Mouse (Mus musculus): Measurements from ENCODE around the gene Daam1. TPM values are rescaled to one million over a fixed set of nuclear protein-coding genes. Genes with fewer than 3 reads are reported as not detected.

The Daam1 gene
- 25.0 and 27.4 TPM in 2 replicates for polyA plus RNA-seq (2015; fragmentation: Nextera tagmentation; extraction: Ambion mirVana)

GRCm38 (mm10) chr12:71830607-71831257 is at the start of gene Daam1:
TSS of gene Daam1 (plus strand) at chr12:71831078.
- WGBS, result 1% methylated on average over 35 of the region's 35 CpGs
- peak within 1 kb of the TSS; percentile 98 for H3K27ac ChIP-seq
- H3K27me3 ChIP-seq, result peaks cover 4% of the 10 kb centered on the region; the same call in 1 of the 2 replicates
- ATAC-seq (ENCODE audit: low FRiP score), result peak; percentile 100
- peak within 1 kb of the TSS; percentile 83 for H3K4me3 ChIP-seq
- H3K4me2 ChIP-seq, result peak within 1 kb of the TSS; percentile 64
- peaks cover 31% of the 10 kb centered on the region for H3K4me1 ChIP-seq (replicated peaks)
- H3K9ac ChIP-seq, result peak within 1 kb of the TSS; percentile 98
- no peaks in the 10 kb centered on the region for H3K9me3 ChIP-seq
- H3K36me3 ChIP-seq, result no peaks in the 10 kb centered on the region

DNA sequence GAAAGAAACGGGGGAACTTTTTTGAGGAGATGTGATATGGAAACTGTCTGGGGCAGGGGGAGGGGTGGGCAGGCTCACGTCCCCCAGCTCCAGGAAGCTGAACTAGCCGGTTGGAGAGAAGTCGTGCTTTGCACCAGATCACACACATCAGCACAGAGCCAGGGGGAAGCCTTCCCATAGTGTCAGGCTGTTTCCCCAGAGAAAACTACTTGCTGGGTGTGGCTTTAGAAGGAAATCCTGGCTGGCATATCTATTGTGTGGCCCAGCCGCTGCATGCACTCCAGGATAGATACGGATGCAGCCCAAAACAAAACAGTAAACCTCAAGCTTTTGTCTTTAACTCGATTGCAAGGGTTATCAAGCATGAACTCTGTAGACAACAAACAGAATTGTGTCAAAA is 49.7 kb upstream of the Daam1 start:
- no peaks in the 10 kb centered on the region for H3K27me3 ChIP-seq
- H3K4me3 ChIP-seq, result no peak overlapping the region
- no peaks in the 10 kb centered on the region for H3K36me3 ChIP-seq
- H3K4me2 ChIP-seq, result no peak overlapping the region
- H3K27ac ChIP-seq, result no peak overlapping the region
- H3K9me3 ChIP-seq, result no peaks in the 10 kb centered on the region
- WGBS, result 64% methylated on average over 7 of the region's 7 CpGs
- no peak for ATAC-seq (ENCODE audit: low FRiP score)
- H3K4me1 ChIP-seq (replicated peaks), result peaks cover 8% of the 10 kb centered on the region
- H3K9ac ChIP-seq, result no peak overlapping the region

- no peak for ATAC-seq (ENCODE audit: low FRiP score)
- no peak overlapping the region for H3K9ac ChIP-seq
Observed at GRCm38 (mm10) chr12:71783970-71784369, 46.9 kb upstream of the Daam1 start.

GRCm38 (mm10) chr12:71784666-71785255 is 46.1 kb upstream of the Daam1 start:
- Histone ChIP-seq H3K4me2 (no peak overlapping the region), H3K4me1 (replicated peaks) (no peaks in the 10 kb centered on the region), H3K36me3 (no peaks in the 10 kb centered on the region), H3K27ac (no peak overlapping the region), H3K4me3 (no peak overlapping the region), H3K9me3 (no peaks in the 10 kb centered on the region), H3K27me3 (no peaks in the 10 kb centered on the region), H3K9ac (no peak overlapping the region)
- ATAC-seq (ENCODE audit: low FRiP score), result no peak
- WGBS, result 47% methylated on average over 11 of the region's 11 CpGs

More at GRCm38 (mm10) chr12:71783970-71784369, 46.9 kb upstream of the Daam1 start:
- Histone ChIP-seq H3K27ac (no peak overlapping the region), H3K4me3 (no peak overlapping the region), H3K27me3 (no peaks in the 10 kb centered on the region), H3K4me1 (replicated peaks) (no peaks in the 10 kb centered on the region), H3K9me3 (no peaks in the 10 kb centered on the region), H3K4me2 (no peak overlapping the region), H3K36me3 (no peaks in the 10 kb centered on the region)
- WGBS, result 78% methylated on average over 3 of the region's 3 CpGs

DNA sequence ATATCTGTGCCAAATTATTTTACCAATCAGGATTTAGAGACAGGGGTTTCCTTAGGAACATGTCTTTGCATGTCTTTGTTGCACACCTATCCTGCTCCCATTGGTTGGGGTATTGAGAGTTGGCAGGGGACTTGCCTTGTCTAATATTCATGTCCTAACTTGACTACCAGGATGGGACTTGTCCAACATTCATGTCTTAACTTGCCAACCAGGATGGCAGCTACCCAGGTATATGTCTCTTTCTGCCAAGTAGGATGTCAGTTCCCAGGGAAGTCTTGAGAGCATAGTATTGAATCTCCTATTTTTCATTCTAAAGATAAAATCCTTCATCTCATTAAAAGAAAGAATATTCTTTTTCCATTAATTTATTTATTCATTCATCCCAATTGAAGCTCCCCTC is 44.4 kb upstream of the Daam1 start:
- H3K27ac ChIP-seq, result no peak overlapping the region
- H3K9me3 ChIP-seq, result no peaks in the 10 kb centered on the region
- no peak overlapping the region for H3K9ac ChIP-seq
- no peaks in the 10 kb centered on the region for H3K36me3 ChIP-seq
- no peaks in the 10 kb centered on the region for H3K4me1 ChIP-seq (replicated peaks)
- ATAC-seq (ENCODE audit: low FRiP score), result no peak
- no peaks in the 10 kb centered on the region for H3K27me3 ChIP-seq
- H3K4me3 ChIP-seq, result no peak overlapping the region
- no peak overlapping the region for H3K4me2 ChIP-seq

DNA sequence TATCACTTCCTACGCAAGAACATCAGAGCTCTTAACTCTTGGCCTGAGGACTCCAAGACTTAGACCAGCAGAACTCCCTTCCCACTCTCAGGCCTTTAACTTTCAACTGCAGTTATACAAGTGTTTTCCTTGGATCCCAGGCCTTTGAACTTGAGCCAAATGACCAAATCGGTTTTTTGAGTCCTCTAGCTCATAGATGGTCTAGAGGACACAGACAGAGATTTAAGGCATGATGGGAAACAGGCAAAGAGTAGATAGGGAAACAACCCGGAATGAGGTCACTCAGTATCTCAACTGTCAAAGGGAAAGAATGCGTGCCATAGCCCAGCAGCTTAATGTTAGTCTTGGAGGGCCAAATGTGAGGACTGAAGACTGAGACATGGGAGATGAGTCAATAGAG is 42.1 kb upstream of the Daam1 start:
- WGBS, result 90% methylated on average over 4 of the region's 4 CpGs
- Histone ChIP-seq H3K9me3 (no peaks in the 10 kb centered on the region), H3K36me3 (no peaks in the 10 kb centered on the region), H3K27me3 (no peaks in the 10 kb centered on the region), H3K4me1 (replicated peaks) (no peaks in the 10 kb centered on the region), H3K9ac (no peak overlapping the region), H3K4me3 (no peak overlapping the region), H3K4me2 (no peak overlapping the region), H3K27ac (no peak overlapping the region)
- ATAC-seq (ENCODE audit: low FRiP score), result no peak

DNA sequence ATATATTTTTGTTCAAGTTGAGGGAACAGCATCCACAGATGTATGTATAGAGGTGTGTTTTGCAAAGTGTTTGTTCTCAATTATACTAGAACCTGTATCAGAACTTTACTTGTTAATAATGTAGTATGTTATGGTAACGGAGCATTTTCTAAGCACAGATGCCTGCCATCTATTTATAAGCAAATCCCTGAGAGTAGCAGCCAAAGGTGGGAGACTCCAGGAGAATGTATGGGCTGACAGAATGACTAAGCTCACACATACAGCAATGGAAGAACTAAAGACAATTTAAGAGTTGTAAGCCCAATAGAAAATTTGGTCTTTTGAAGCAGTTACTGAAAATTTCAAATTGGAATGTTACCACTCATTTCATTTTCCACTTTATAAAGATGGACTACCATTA is 40.3 kb upstream of the Daam1 start:
- Histone ChIP-seq H3K4me1 (replicated peaks) (no peaks in the 10 kb centered on the region), H3K27me3 (no peaks in the 10 kb centered on the region), H3K4me3 (no peak overlapping the region), H3K9me3 (no peaks in the 10 kb centered on the region), H3K9ac (no peak overlapping the region), H3K4me2 (no peak overlapping the region), H3K36me3 (no peaks in the 10 kb centered on the region), H3K27ac (no peak overlapping the region)
- 93% methylated on average over 1 of the region's 1 CpGs for WGBS
- ATAC-seq (ENCODE audit: low FRiP score), result no peak

DNA sequence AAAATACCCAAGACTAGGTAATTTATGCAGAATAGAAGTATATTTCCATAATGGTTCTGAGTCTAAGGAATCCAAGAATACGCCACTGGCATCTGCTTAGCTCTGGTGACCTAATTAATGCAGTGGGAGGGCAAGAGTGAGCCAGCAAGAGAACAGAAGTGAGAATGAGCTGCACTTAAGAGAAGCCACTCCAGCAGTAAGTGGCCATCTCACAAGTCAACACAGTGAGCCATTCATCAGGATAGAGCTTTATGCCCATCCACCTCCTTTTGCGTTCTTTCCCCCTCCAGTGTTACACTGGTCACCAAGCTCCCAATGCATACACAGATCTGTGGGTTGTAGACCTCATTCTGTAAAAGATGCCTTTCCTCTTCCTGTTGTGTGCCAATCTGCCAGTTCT is 37.8 kb upstream of the Daam1 start:
- H3K9me3 ChIP-seq, result no peaks in the 10 kb centered on the region
- H3K27me3 ChIP-seq, result no peaks in the 10 kb centered on the region
- no peaks in the 10 kb centered on the region for H3K36me3 ChIP-seq
- no peak overlapping the region for H3K27ac ChIP-seq
- no peak for ATAC-seq (ENCODE audit: low FRiP score)
- no peak overlapping the region for H3K4me2 ChIP-seq
- WGBS, result 87% methylated on average over 2 of the region's 2 CpGs
- peaks cover 8% of the 10 kb centered on the region for H3K4me1 ChIP-seq (replicated peaks)
- no peak overlapping the region for H3K4me3 ChIP-seq
- no peak overlapping the region for H3K9ac ChIP-seq

DNA sequence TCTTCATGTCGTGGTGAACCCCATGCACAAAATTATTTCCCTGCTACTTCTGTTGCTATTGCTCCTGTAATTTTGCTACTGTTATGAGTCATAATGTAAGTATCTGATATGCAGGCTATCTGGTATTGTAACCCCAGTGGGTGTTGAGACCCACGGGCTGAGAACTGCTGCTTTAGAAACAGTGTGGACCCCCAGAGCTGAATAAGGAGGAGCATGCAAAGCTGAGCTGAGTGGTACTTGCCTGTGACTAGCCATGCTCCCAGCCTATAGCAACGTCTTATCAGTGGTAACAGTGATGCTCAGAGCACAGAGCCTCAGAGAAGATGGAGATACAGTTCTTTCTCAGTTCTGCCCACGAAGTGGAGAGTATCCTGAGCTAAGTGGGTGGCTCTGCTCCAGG is 35.3 kb upstream of the Daam1 start:
- H3K27ac ChIP-seq, result no peak overlapping the region
- H3K27me3 ChIP-seq, result no peaks in the 10 kb centered on the region
- peaks cover 8% of the 10 kb centered on the region for H3K4me1 ChIP-seq (replicated peaks)
- 68% methylated on average over 4 of the region's 4 CpGs for WGBS
- no peak for ATAC-seq (ENCODE audit: low FRiP score)
- no peak overlapping the region for H3K4me3 ChIP-seq
- no peak overlapping the region for H3K9ac ChIP-seq
- no peaks in the 10 kb centered on the region for H3K36me3 ChIP-seq
- no peaks in the 10 kb centered on the region for H3K9me3 ChIP-seq
- H3K4me2 ChIP-seq, result no peak overlapping the region

GRCm38 (mm10) chr12:71796517-71796916 is 34.4 kb upstream of the Daam1 start:
- Histone ChIP-seq H3K9me3 (no peaks in the 10 kb centered on the region), H3K27me3 (no peaks in the 10 kb centered on the region), H3K9ac (peak overlapping the region; percentile 49; the same call in 1 of the 2 replicates), H3K27ac (no peak overlapping the region), H3K4me2 (no peak overlapping the region), H3K4me3 (no peak overlapping the region), H3K36me3 (no peaks in the 10 kb centered on the region), H3K4me1 (replicated peaks) (peaks cover 8% of the 10 kb centered on the region)
- ATAC-seq (ENCODE audit: low FRiP score), result no peak
- 11% methylated on average over 7 of the region's 7 CpGs for WGBS

- Histone ChIP-seq H3K36me3 (no peaks in the 10 kb centered on the region), H3K27ac (no peak overlapping the region), H3K4me3 (no peak overlapping the region), H3K9me3 (no peaks in the 10 kb centered on the region), H3K4me1 (replicated peaks) (no peaks in the 10 kb centered on the region), H3K27me3 (no peaks in the 10 kb centered on the region), H3K4me2 (no peak overlapping the region), H3K9ac (no peak overlapping the region)
- ATAC-seq (ENCODE audit: low FRiP score), result no peak
- 77% methylated on average over 9 of the region's 9 CpGs for WGBS
Observed at GRCm38 (mm10) chr12:71807306-71807705, 23.6 kb upstream of the Daam1 start.

DNA sequence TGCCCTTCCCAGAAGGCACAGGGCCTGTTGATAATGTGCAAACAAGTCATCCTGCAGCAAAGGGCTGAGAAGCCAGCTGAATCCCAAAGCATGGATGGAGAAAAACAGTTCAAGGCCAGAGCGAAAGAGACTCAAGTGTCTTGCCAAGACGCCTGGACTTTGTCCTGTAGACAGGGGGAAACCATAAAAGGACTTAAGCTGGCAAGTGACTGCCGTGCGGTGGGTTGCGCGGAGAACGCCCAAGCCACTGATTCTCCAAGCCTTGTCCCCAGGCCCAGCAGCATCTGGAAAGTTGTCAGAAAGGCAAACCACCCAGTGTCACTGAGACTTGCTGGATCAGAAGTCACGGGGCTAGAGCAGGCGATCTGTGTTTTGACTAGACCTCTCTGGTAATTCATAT is 22.2 kb upstream of the Daam1 start:
- H3K36me3 ChIP-seq, result no peaks in the 10 kb centered on the region
- H3K4me2 ChIP-seq, result no peak overlapping the region
- ATAC-seq (ENCODE audit: low FRiP score), result no peak
- H3K4me1 ChIP-seq (replicated peaks), result no peaks in the 10 kb centered on the region
- H3K9me3 ChIP-seq, result no peaks in the 10 kb centered on the region
- H3K27ac ChIP-seq, result no peak overlapping the region
- 93% methylated on average over 9 of the region's 9 CpGs for WGBS
- H3K27me3 ChIP-seq, result no peaks in the 10 kb centered on the region
- no peak overlapping the region for H3K9ac ChIP-seq
- H3K4me3 ChIP-seq, result no peak overlapping the region

DNA sequence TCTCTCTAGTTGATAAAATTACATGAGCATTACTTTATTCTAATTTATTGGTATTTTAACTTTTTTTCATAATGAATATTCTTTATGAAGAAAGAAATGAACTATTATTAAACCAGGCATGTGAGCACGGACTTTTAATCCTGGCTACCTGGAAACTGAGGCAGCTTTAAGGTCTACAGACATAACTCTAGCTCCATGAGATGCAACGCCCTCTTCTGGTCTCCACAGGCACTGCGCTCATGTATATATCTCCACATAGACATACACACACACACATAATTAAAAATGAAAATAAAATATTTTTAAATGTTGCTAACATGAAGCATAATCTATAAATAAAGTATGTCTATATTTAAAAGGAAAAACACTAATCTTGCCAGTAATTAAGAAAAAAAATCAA is 21.3 kb upstream of the Daam1 start:
- no peak for ATAC-seq (ENCODE audit: low FRiP score)
- H3K4me1 ChIP-seq (replicated peaks), result no peaks in the 10 kb centered on the region
- 95% methylated on average over 3 of the region's 3 CpGs for WGBS

More for the DNA sequence above, 21.3 kb upstream of the Daam1 start:
- H3K4me3 ChIP-seq, result no peak overlapping the region
- H3K9ac ChIP-seq, result no peak overlapping the region
- H3K36me3 ChIP-seq, result no peaks in the 10 kb centered on the region
- no peak overlapping the region for H3K4me2 ChIP-seq
- no peaks in the 10 kb centered on the region for H3K9me3 ChIP-seq
- H3K27ac ChIP-seq, result no peak overlapping the region
- H3K27me3 ChIP-seq, result no peaks in the 10 kb centered on the region

Measured in hindbrain, embryonic 13.5 days (tissue).